Mouse (Mus musculus) CH12.LX (cell line): ENCODE measurements around the gene Adnp. TPM values are rescaled to one million over a fixed set of nuclear protein-coding genes. Genes with fewer than 3 reads are reported as not detected.

Experiments
- DNase-seq: peaks from one replicate; pipeline ENCODE4 v3.0.0-alpha.2; 2013; ENCODE audit errors: extremely low read depth
- H3K27ac ChIP-seq: 2 replicates; pipeline ENCODE4 v1.5.1; 2012; ENCODE audit warnings: low read depth, mild to moderate bottlenecking, control low read depth, moderate library complexity; ENCODE audit not compliant: insufficient read depth
- H3K27me3 ChIP-seq: replicated peaks from 2 replicates; pipeline ENCODE3; 2012; ENCODE audit warnings: inconsistent platforms
- H3K36me3 ChIP-seq, 2 experiments: replicated peaks in 1 of 2; 2 replicates each; pipeline versions ENCODE3 to v1.6.1; 2012; ENCODE audit warnings: inconsistent platforms in 1 of 2, low read length in 1 of 2, mild to moderate bottlenecking in 1 of 2, mixed read lengths in 1 of 2, moderate library complexity in 1 of 2; ENCODE audit not compliant: control insufficient read depth in 1 of 2, insufficient read depth in 1 of 2
- H3K4me1 ChIP-seq, 2 experiments: 2 replicates each; pipeline ENCODE4 v1.6.1; 2012; ENCODE audit warnings: inconsistent platforms in 1 of 2, moderate library complexity in 1 of 2; ENCODE audit not compliant: insufficient read depth in 2 of 2, control insufficient read depth in 1 of 2
- H3K4me2 ChIP-seq: 2 replicates; pipeline ENCODE4 v1.6.1; 2012; ENCODE audit warnings: low read depth, mild to moderate bottlenecking, control low read depth; ENCODE audit not compliant: poor library complexity, insufficient read depth, severe bottlenecking
- H3K4me3 ChIP-seq, 3 experiments: fragments of 150-350 bp in 1 of 3; sonication (generic) in 1 of 3; replicated peaks in 1 of 3; 2 replicates each; pipeline versions ENCODE3 to v1.5.1; 2011 to 2012; ENCODE audit warnings: low read depth in 2 of 3, low read length in 2 of 3, mild to moderate bottlenecking in 2 of 3, moderate library complexity in 2 of 3, control low read depth in 1 of 3, improper control_type of control experiment in 1 of 3, inconsistent platforms in 1 of 3, mixed read lengths in 1 of 3; ENCODE audit not compliant: poor library complexity in 1 of 3
- H3K79me2 ChIP-seq: replicated peaks from 2 replicates; pipeline ENCODE4 v1.6.1; 2012; ENCODE audit warnings: mild to moderate bottlenecking, moderate library complexity; ENCODE audit not compliant: control insufficient read depth, poor library complexity, insufficient read depth, severe bottlenecking; ENCODE audit errors: extremely low read depth
- H3K9ac ChIP-seq: 2 replicates; pipeline ENCODE4 v1.6.1; 2012; ENCODE audit warnings: low read depth, mild to moderate bottlenecking, control low read depth, moderate library complexity; ENCODE audit not compliant: insufficient read depth
- H3K9me3 ChIP-seq: replicated peaks from 2 replicates; pipeline ENCODE3; 2012; ENCODE audit warnings: low read length, inconsistent platforms, mixed read lengths
- BHLHE40 ChIP-seq: IDR thresholded peaks from 2 replicates; pipeline ENCODE4 v1.6.1; 2011; ENCODE audit warnings: mild to moderate bottlenecking, low read depth, low read length, improper control_type of control experiment
- CHD1 ChIP-seq: IDR thresholded peaks from 2 replicates; pipeline ENCODE4 v1.6.1; 2012; ENCODE audit warnings: low read depth, low read length, improper control_type of control experiment, inconsistent platforms
- CHD2 ChIP-seq: IDR thresholded peaks from 2 replicates; pipeline ENCODE4 v1.6.1; 2011; ENCODE audit warnings: low read length, improper control_type of control experiment
- CTCF ChIP-seq, 2 experiments: IDR thresholded peaks in 1 of 2; conservative IDR thresholded peaks in 1 of 2; 2 replicates each; pipeline ENCODE4 v1.5.1; 2011 to 2012; ENCODE audit warnings: low read depth in 2 of 2, low read length in 2 of 2, improper control_type of control experiment in 1 of 2, inconsistent platforms in 1 of 2, mild to moderate bottlenecking in 1 of 2, moderate library complexity in 1 of 2
- E2F4 ChIP-seq: IDR thresholded peaks from 2 replicates; pipeline ENCODE4 v1.6.1; 2011; ENCODE audit warnings: low read depth, low read length, improper control_type of control experiment; ENCODE audit not compliant: insufficient replicate concordance
- ETS1 ChIP-seq: conservative IDR thresholded peaks from 2 replicates; pipeline ENCODE4 v1.6.1; 2012; ENCODE audit warnings: low read depth, mild to moderate bottlenecking, inconsistent platforms, low read length, improper control_type of control experiment, moderate library complexity
- GABPA ChIP-seq: IDR thresholded peaks from 2 replicates; pipeline ENCODE4 v1.6.1; 2012; ENCODE audit warnings: low read depth, low read length, improper control_type of control experiment, inconsistent platforms; ENCODE audit not compliant: insufficient replicate concordance
- HCFC1 ChIP-seq: IDR thresholded peaks from 2 replicates; pipeline ENCODE4 v1.6.1; 2012; ENCODE audit warnings: low read depth, mild to moderate bottlenecking, inconsistent platforms, low read length, improper control_type of control experiment
- IRF4 ChIP-seq: IDR thresholded peaks from 2 replicates; pipeline ENCODE4 v1.6.1; 2014; ENCODE audit warnings: low read depth, mild to moderate bottlenecking, inconsistent platforms, low read length, improper control_type of control experiment
- JUN ChIP-seq: IDR thresholded peaks from 2 replicates; pipeline ENCODE4 v1.6.1; 2011; ENCODE audit warnings: low read depth, mild to moderate bottlenecking, low read length, improper control_type of control experiment, moderate library complexity; ENCODE audit not compliant: insufficient read depth
- JUND ChIP-seq: conservative IDR thresholded peaks from 2 replicates; pipeline ENCODE4 v1.6.1; 2011; ENCODE audit warnings: low read depth, low read length, improper control_type of control experiment
- MAFK ChIP-seq: IDR thresholded peaks from 2 replicates; pipeline ENCODE4 v1.6.1; 2011; ENCODE audit warnings: low read length, improper control_type of control experiment; ENCODE audit not compliant: insufficient replicate concordance
- MAX ChIP-seq: IDR thresholded peaks from 2 replicates; pipeline ENCODE4 v1.6.1; 2011; ENCODE audit warnings: low read length, improper control_type of control experiment
- MAZ ChIP-seq: IDR thresholded peaks from 2 replicates; pipeline ENCODE4 v1.6.1; 2012; ENCODE audit warnings: low read depth, mild to moderate bottlenecking, inconsistent platforms, low read length, improper control_type of control experiment, moderate library complexity
- MEF2A ChIP-seq: IDR thresholded peaks from 2 replicates; pipeline ENCODE4 v1.6.1; 2014; ENCODE audit warnings: low read depth, mild to moderate bottlenecking, inconsistent platforms, low read length, improper control_type of control experiment, borderline replicate concordance
- MXI1 ChIP-seq: IDR thresholded peaks from 2 replicates; pipeline ENCODE4 v1.6.1; 2011; ENCODE audit warnings: mild to moderate bottlenecking, low read depth, low read length, improper control_type of control experiment
- MYC ChIP-seq: IDR thresholded peaks from 2 replicates; pipeline ENCODE4 v1.6.1; 2011; ENCODE audit warnings: low read depth, mild to moderate bottlenecking, improper control_type of control experiment, low read length
- NELFE ChIP-seq: IDR thresholded peaks from 2 replicates; pipeline ENCODE4 v1.6.1; 2011; ENCODE audit warnings: low read depth, low read length, improper control_type of control experiment
- NRF1 ChIP-seq: IDR thresholded peaks from 2 replicates; pipeline ENCODE4 v1.6.1; 2014; ENCODE audit warnings: low read depth, mild to moderate bottlenecking, inconsistent platforms, low read length, improper control_type of control experiment, moderate library complexity
- PAX5 ChIP-seq: IDR thresholded peaks from 2 replicates; pipeline ENCODE4 v1.6.1; 2012; ENCODE audit warnings: low read length, inconsistent platforms, mixed read lengths
- POLR2AphosphoS2 ChIP-seq: IDR thresholded peaks from 2 replicates; pipeline ENCODE4 v1.6.1; 2011; ENCODE audit warnings: low read depth, low read length, improper control_type of control experiment
- RAD21 ChIP-seq: IDR thresholded peaks from 2 replicates; pipeline ENCODE4 v1.6.1; 2011; ENCODE audit warnings: low read depth, mild to moderate bottlenecking, low read length, improper control_type of control experiment, moderate library complexity
- RCOR1 ChIP-seq: conservative IDR thresholded peaks from 2 replicates; pipeline ENCODE4 v1.6.1; 2012; ENCODE audit warnings: low read depth, mild to moderate bottlenecking, inconsistent platforms, low read length, improper control_type of control experiment
- SMC3 ChIP-seq: IDR thresholded peaks from 2 replicates; pipeline ENCODE4 v1.6.1; 2011; ENCODE audit warnings: low read depth, low read length, improper control_type of control experiment
- TCF12 ChIP-seq: IDR thresholded peaks from 2 replicates; pipeline ENCODE4 v1.6.1; 2014; ENCODE audit warnings: low read depth, mild to moderate bottlenecking, inconsistent platforms, low read length, improper control_type of control experiment
- UBTF ChIP-seq: IDR thresholded peaks from 2 replicates; pipeline ENCODE4 v1.6.1; 2012; ENCODE audit warnings: low read depth, mild to moderate bottlenecking, inconsistent platforms, low read length, improper control_type of control experiment, moderate library complexity
- USF1 ChIP-seq: IDR thresholded peaks from 2 replicates; pipeline ENCODE4 v1.6.1; 2014; ENCODE audit warnings: low read depth, mild to moderate bottlenecking, inconsistent platforms, low read length, improper control_type of control experiment
- USF2 ChIP-seq: conservative IDR thresholded peaks from 2 replicates; pipeline ENCODE4 v1.6.1; 2011; ENCODE audit warnings: low read depth, low read length, improper control_type of control experiment
- ZC3H11A ChIP-seq: IDR thresholded peaks from 2 replicates; pipeline ENCODE4 v1.6.1; 2012; ENCODE audit warnings: low read depth, mild to moderate bottlenecking, inconsistent platforms, low read length, improper control_type of control experiment
- ZMIZ1 ChIP-seq: IDR thresholded peaks from 2 replicates; pipeline ENCODE4 v1.6.1; 2012; ENCODE audit warnings: low read depth, mild to moderate bottlenecking, inconsistent platforms, low read length, improper control_type of control experiment
- dilution Hi-C: fragments of 300-500 bp; cut with MboI; formaldehyde crosslinking; loops from 2 replicates; pipeline ENCODE4 v1.14.3; 2020; ENCODE audit warnings: low sequenced_read_pairs; ENCODE audit not compliant: extremely low pct_unique_long_range_greater_than_20kb, extremely low pct_ligation_motif_present
- in situ Hi-C: fragments of 300-500 bp; cut with MboI; formaldehyde crosslinking; loops from 3 replicates; pipeline ENCODE4 v1.14.3; 2019; ENCODE audit warnings: low sequenced_read_pairs, low pct_ligation_motif_present, low pct_unique_long_range_greater_than_20kb, mixed read lengths
- polyA plus RNA-seq: library from polyadenylated mRNA; unstranded; fragments of >175 nt; gene quantifications from 2 replicates; pipeline ENCODE4 v1.2.1, GENCODE M21; 2012; ENCODE audit warnings: low read depth; ENCODE audit not compliant: insufficient read length
- total RNA-seq, 2 experiments: library from RNA; depleted of rRNA; stranded (reverse); fragments of 300-350 nt in 1 of 2; fragments of >200 nt in 1 of 2; gene quantifications; 2 replicates each; pipeline ENCODE4 v1.2.3; 2012 to 2014

Gene Adnp
- total and polyA plus RNA-seq, 3 experiments, result 1.3 to 12.9 (median 3.3) TPM

DNA sequence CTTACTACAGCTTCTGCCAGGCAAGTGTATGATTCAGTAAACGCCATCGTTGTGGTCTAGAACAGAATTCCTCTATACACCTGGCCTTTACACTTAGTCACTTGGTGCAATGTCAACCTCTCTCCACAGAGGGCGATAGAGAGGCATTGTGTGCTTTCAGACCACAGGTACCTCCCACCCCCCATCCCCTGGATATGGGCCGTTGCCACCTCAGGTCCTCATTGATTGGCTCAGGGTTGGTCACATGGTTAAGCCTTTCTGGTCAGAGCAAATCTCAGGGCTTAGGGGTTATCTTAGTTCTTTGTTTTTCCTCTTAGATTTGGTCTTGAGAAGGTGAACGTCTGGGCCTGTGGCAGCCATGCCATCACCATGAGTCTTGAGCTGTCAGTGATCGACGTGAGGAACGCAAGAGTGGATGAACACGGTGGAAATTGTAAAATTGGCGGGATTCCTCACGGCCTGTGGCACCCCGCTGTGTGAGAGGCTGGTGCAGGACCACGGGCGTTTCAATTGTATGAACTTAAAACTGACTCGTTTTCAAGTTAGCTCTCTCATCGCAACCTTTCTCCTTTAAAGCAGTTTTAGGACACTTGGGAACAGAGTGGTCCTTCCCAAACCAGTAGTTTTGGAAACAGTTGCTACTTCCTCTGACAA lies 45.9 kb upstream of the Adnp start:
- peak; percentile 58 for DNase-seq
- no peak overlapping the region for H3K4me3 ChIP-seq
- H3K4me1 ChIP-seq, result peaks cover 10 to 14% of the 10 kb centered on the region in 2 experiments
- dilution Hi-C loops, result no loop called here
- peaks cover 21% of the 10 kb centered on the region for H3K27me3 ChIP-seq
- H3K9ac ChIP-seq, result no peak overlapping the region
- no peak overlapping the region for H3K27ac ChIP-seq
- H3K36me3 ChIP-seq, result no peaks in the 10 kb centered on the region
- in situ Hi-C loops, result loop anchor here (5.0 to 10.0 kb wide), 2 partner anchors 195 to 382 kb away; no protein-coding TSS in a partner anchor
- H3K9me3 ChIP-seq, result no peaks in the 10 kb centered on the region
- TF ChIP-seq USF2 (no peak), JUND (no peak), ZC3H11A (no peak), TCF12 (no peak), MXI1 (no peak), USF1 (peak; percentile 9; the same call in 1 of the 2 replicates), CTCF (conservative IDR thresholded peaks at IDR 0.05 in 1 of 2, IDR thresholded peaks at IDR 0.05 in 1 of 2; ENCODE audit: low read depth in 2 of 2, low read length in 2 of 2) (peak; percentile 51 to 77; a peak in 3 of 4 replicates)
- H3K4me2 ChIP-seq, result no peak overlapping the region
- no peaks in the 10 kb centered on the region for H3K79me2 ChIP-seq

DNA sequence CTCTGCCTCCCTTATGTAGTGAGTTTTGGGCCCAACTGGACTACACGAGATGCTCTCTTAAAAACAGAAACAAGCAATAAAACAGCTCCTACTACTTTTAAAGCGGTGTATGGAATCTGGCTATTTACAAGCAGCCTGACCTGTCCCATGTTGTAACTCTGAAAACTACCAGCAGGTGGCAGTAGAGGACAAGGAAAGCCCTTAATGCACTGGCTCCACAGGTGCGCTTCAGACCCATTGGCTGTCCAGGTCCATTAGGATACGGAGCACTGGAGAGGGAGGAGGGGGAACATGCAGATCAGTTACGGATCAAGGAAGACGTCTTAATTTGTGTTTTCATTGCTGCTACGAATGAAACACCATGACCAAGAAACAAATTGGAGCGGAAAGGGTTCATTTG lies 43.4 kb upstream of the Adnp start:
- no peaks in the 10 kb centered on the region for H3K9me3 ChIP-seq
- peaks cover 37% of the 10 kb centered on the region for H3K27me3 ChIP-seq
- no peak overlapping the region for H3K4me3 ChIP-seq
- no peaks in the 10 kb centered on the region for H3K79me2 ChIP-seq
- H3K9ac ChIP-seq, result no peak overlapping the region
- no peaks in the 10 kb centered on the region; a peak in 1 of 4 replicates for H3K4me1 ChIP-seq
- no peak overlapping the region for H3K27ac ChIP-seq
- H3K4me2 ChIP-seq, result no peak overlapping the region
- in situ Hi-C loops (loop anchor here (5.0 to 10.0 kb wide), 2 partner anchors 197 to 385 kb away; no protein-coding TSS in a partner anchor), dilution Hi-C loops (no loop called here)
- DNase-seq, result peak; percentile 84
- H3K36me3 ChIP-seq, result no peaks in the 10 kb centered on the region
- TF ChIP-seq USF1 (no peak), CHD2 (no peak), MEF2A (no peak), ETS1 (no peak), RCOR1 (no peak), MXI1 (no peak), JUND (no peak), TCF12 (peak; percentile 26; the same call in 1 of the 2 replicates), GABPA (no peak), HCFC1 (no peak), ZMIZ1 (no peak), BHLHE40 (no peak), MAX (no peak), NELFE (no peak), RAD21 (peak; percentile 94), MYC (no peak), MAZ (no peak), USF2 (no peak), SMC3 (peak; percentile 79), CHD1 (no peak), JUN (no peak), CTCF (conservative IDR thresholded peaks at IDR 0.05 in 1 of 2, IDR thresholded peaks at IDR 0.05 in 1 of 2; ENCODE audit: low read depth in 2 of 2, low read length in 2 of 2) (peak; percentile 78 to 94), MAFK (no peak), PAX5 (no peak), UBTF (no peak), POLR2AphosphoS2 (no peak), IRF4 (no peak), E2F4 (no peak), ZC3H11A (peak; percentile 36; the same call in 1 of the 2 replicates), NRF1 (no peak)
